Mouse (Mus musculus): ENCODE data around the gene Usp38.

Usp38 gene

DNA sequence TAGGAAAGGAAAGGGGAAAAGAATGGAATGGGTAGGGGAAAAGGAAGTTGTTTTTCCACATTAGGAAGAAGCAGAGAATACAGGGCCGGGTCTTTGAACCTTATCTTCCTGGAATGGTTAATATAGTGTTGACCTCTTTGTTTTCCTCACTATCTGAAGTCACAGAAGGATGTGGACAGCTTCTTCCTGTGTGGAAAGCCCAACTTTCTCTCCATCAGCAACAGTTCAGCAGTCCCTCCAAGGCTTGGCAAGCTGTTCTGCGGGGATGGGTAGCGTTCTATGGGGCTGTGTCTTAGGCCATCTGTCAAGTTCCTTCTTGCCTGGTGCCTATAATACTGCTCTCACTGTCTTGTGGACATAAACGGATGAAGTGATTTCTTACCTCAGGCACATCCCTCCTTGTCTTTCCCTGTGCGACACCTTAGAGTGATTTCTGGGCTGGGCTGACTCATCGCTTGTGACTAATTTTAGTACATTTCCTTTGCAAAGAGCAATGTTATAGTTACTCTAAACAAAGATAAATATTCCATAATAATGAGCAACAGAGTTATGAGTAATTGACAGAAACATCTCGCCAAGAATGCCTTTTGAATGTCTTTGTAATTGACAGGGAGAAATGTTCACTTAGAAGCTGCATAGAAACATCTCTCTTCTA, 52.7 kb downstream of the Usp38 start:
- DNase-seq (ENCODE audit: low spot score): no peak

- DNase-seq (ENCODE audit: low spot score): no peak
Observed at GRCm38 (mm10) chr8:80961070-80961609, 53.6 kb downstream of the Usp38 start.

DNA sequence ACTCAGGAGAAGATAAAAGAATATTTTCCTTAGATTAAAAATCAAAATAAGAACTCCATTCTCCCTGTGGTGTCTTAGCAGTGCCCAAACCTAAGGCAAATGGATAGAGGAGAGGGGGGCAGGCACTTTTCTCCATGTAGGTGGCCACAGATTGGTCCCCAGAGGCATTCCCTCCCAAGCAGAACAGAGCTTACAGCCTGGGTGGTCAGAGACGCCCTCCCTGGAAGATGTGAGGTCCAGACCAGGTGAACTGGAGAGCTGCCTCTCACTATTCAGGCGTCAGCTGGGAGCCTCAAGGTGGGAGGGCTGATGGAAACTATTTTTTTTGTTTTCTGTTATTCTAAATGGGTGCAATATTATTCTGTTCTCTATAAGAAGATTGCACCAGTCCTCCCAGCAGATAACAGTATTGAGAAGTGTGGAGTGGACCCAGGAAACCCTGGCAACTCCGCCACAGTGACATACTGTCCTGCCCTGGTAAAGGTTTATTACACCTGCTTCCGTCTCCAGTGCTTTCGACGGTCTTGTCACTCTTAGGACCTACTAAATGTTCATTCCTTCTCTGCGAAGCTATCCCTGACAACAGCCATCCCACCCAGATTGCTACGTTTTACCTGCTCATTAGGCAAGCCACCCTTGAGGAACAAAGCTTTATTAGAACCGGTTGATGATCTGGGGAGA, 55.0 kb downstream of the Usp38 start:
- no peak for DNase-seq (ENCODE audit: low spot score)

GRCm38 (mm10) chr8:80957776-80958175, 57.0 kb downstream of the Usp38 start:
- no peak for DNase-seq (ENCODE audit: low spot score)

DNA sequence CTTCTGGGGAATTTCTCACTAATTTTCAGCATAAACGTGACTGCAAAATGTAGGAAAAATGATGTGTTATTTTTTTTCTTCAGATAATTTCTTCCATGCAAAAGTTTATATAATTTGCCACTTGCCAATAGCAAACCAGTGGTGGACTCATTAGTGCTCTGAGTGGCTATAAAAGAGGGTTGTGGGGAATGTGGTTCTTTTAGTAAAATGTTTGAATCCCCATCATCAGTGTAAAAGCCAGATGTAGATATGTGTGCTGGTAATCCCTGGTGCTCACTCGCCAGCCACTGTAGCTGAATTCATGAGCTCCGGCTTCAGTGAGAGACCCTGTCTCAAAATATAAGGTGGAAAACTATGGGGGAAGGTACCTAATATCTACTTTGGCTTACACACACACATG, 61.8 kb downstream of the Usp38 start:
- no peak for DNase-seq (ENCODE audit: low spot score)

DNA sequence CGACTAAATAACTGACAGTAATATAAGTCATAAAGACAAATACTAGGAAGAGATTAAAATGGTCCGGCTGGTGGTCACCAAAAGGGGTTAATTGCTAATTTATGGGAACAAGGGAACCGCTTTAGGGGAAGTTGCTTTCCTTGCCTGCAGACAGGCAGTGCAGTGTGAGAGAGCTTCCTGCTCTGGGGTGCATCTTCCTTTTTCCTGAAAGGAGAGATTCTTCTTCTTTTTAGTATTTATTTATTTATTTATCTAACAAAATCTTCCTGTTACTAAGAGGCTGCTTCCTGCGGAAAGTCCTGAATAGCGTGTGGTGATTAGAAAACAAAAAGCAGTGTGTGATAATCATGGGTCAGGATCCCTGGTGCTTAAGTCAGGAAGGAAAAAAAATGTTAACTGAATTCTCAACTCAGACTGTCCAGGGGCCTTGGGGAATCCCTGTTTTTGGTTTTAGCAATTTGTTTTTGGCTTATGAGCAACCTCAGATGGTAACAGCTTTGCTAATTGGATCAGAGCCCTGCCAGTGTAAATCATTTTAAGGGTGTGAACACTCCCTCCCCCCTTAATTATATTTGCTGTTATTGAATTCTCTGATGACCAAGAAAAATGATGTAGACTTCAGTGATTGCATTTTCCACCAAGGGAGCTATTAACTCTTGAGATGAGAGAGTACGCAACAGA, 62.4 kb downstream of the Usp38 start:
- DNase-seq (ENCODE audit: low spot score): no peak

DNA sequence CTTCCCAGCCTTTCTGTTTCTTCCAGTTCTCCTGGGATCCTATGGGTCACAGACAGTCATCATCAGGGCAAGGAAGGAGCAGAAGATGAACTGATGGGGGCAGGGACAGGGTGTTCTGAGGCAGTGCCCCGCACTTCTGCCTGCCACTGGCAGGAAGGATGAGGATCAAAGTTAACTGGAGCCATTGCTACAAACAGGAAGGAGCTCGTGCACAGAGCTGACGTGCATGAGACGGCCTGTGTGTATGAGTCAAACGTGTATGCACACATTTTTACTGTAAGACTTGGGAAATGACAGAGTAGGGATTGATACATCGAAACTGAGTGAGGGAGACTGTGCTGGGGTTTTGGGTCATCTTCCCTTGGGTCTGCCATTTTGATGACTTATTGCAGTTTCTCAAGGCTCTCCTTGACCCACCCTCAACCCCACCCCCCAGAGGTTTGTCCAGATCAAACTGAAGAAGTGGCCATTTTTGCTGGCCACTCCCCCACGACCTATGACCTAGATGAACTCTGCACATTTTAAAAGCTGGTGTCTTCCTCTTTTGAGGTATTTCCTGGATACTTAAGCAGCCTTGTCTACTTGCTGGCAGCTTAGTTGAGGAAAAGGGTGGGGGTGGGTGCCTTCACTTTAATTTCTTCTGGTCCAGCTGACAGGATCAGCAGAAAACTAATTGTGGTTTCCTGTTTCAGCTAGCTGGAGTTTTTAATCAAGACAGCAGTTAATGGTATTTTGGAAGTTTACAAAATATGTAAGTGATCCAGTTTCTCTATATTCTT, 66.1 kb downstream of the Usp38 start:
- DNase-seq (ENCODE audit: low spot score): no peak

DNA sequence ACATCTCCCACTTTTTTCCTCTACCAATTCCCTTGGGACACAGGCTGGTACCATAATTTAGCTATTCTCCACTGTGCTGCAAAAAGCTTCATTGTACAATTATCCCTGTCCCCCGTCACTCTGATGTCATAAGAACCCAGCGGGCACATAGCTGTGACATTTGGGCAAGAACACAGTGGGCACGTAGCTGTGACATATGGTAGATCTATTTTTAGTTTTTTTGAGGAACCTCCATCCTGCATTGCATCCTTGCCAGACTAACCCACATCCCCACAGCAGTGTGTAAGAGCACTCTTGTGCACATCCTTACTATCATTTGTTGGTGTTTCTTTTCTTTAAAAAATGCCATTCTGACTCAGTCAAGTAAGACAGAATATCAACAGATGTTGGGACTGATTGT, 71.0 kb downstream of the Usp38 start:
- DNase-seq (ENCODE audit: low spot score): no peak

- no peak for DNase-seq (ENCODE audit: low spot score)
Observed at GRCm38 (mm10) chr8:80941621-80942020, 73.1 kb downstream of the Usp38 start.

DNA sequence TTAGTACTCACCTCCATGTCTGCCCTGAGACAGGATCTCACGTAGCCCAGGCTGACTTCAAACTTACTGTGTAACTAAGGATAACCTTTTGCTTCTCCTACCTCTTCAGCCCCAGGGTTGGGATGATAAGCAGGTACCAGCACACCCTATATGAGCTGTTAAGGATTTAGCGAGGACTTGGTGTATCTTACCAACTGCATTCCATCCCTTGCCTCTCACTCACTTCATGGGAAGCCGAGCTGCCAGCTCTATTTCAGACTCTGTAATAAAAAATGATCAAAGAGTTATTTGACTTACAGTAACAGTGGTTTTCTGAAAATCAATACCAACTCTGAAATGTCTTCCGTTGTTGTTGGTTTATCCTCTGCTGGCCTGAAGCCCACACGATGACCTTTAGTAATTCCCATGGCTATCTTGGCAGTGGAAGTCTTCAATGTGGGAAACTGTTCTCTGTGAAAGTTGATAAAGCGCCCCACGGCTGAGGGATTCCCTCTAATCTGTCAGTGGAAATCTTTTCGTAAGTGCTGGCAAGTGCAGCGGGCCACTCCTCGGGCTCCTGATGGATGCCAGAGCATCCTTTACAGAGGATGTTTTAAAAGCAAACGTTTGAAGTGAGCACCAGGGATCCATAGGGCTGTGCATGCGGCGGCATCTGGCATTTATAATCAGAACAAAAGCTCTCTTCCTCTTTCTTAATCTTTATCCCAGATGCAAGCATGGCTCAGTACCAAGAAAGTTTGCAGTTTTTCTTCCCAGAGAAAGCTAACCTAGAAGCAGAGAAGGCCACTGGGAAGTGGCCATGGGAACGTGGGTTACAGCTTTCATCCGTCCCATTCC, 76.7 kb downstream of the Usp38 start:
- no peak for DNase-seq (ENCODE audit: low spot score)
